Mouse (Mus musculus) retina, embryonic 14.5 days (tissue): ENCODE results near the gene Cdh15.
A peak's percentile ranks its signal among the peaks of the same experiment; 100 is the strongest.

Experiments
- DNase-seq: peaks from one replicate; pipeline ENCODE4 v3.0.0-alpha.2; 2015; ENCODE audit warnings: low spot score

Cdh15 gene

GRCm38 (mm10) chr8:122847829-122848561, at the start of gene Cdh15:
Gene Cdh15, plus strand, starts transcription at chr8:122847966.
- peak; percentile 70 for DNase-seq

- peak; percentile 71 for DNase-seq
Observed at GRCm38 (mm10) chr8:122803906-122804761, 43.6 kb upstream of the Cdh15 start.

- DNase-seq: peak; percentile 28
Observed at GRCm38 (mm10) chr8:122805349-122805748, 42.4 kb upstream of the Cdh15 start.

- DNase-seq: no peak
Observed at GRCm38 (mm10) chr8:122806956-122807538, 40.7 kb upstream of the Cdh15 start.

- DNase-seq: no peak
Observed at GRCm38 (mm10) chr8:122807907-122808306, 39.9 kb upstream of the Cdh15 start.

GRCm38 (mm10) chr8:122810376-122810775, 37.4 kb upstream of the Cdh15 start:
- DNase-seq: no peak

- DNase-seq: no peak
Observed at GRCm38 (mm10) chr8:122811870-122812494, 35.8 kb upstream of the Cdh15 start.

- DNase-seq: peak; percentile 34
Observed at GRCm38 (mm10) chr8:122812610-122813250, 35.0 kb upstream of the Cdh15 start.

GRCm38 (mm10) chr8:122814608-122815007, 33.2 kb upstream of the Cdh15 start:
- DNase-seq: no peak

GRCm38 (mm10) chr8:122816965-122817364, 30.8 kb upstream of the Cdh15 start:
- DNase-seq: no peak

- DNase-seq: no peak
Observed at GRCm38 (mm10) chr8:122817724-122818496, 29.9 kb upstream of the Cdh15 start.

- DNase-seq: no peak
Observed at GRCm38 (mm10) chr8:122819776-122820175, 28.0 kb upstream of the Cdh15 start.

GRCm38 (mm10) chr8:122824571-122824970, 23.2 kb upstream of the Cdh15 start:
- no peak for DNase-seq

- DNase-seq: no peak
Observed at GRCm38 (mm10) chr8:122824986-122825385, 22.8 kb upstream of the Cdh15 start.

GRCm38 (mm10) chr8:122825408-122825807, 22.4 kb upstream of the Cdh15 start:
- DNase-seq: no peak

- no peak for DNase-seq
Observed at GRCm38 (mm10) chr8:122829396-122829795, 18.4 kb upstream of the Cdh15 start.

- peak; percentile 95 for DNase-seq
Observed at GRCm38 (mm10) chr8:122830349-122831061, 17.3 kb upstream of the Cdh15 start.

- no peak for DNase-seq
Observed at GRCm38 (mm10) chr8:122834416-122834815, 13.3 kb upstream of the Cdh15 start.

GRCm38 (mm10) chr8:122834971-122835370, 12.8 kb upstream of the Cdh15 start:
- peak; percentile 90 for DNase-seq

GRCm38 (mm10) chr8:122836199-122836598, 11.6 kb upstream of the Cdh15 start:
- DNase-seq: no peak
